Mouse (Mus musculus): ENCODE data around the gene Emilin2.

GRCm38 (mm10) chr17:71203998-71204808 is 107.6 kb downstream of the Emilin2 start:
- TF ChIP-seq MAX (IDR thresholded peaks at IDR 0.05; ENCODE audit: low read depth) (no peak), POLR2A (IDR thresholded peaks at IDR 0.05; ENCODE audit: insufficient read length, low read depth) (no peak), USF1 (IDR thresholded peaks at IDR 0.05; ENCODE audit: low read depth) (no peak), TCF12 (IDR thresholded peaks at IDR 0.05; ENCODE audit: insufficient read depth, poor library complexity, severe bottlenecking) (no peak), CEBPB (IDR thresholded peaks at IDR 0.05; ENCODE audit: insufficient read depth, poor library complexity, severe bottlenecking) (no peak), TCF3 (IDR thresholded peaks at IDR 0.05; ENCODE audit: insufficient read length, low read depth) (no peak), E2F4 (IDR thresholded peaks at IDR 0.05; ENCODE audit: insufficient read depth) (no peak), MYOD1 (IDR thresholded peaks at IDR 0.05; ENCODE audit: control insufficient read depth in 1 of 3, insufficient read length in 2 of 3, low read depth in 2 of 3) (no peak), MYOG (IDR thresholded peaks at IDR 0.05; ENCODE audit: control insufficient read depth in 1 of 3, insufficient read depth in 1 of 3, insufficient read length in 2 of 3, low read depth in 2 of 3) (no peak), REST (IDR thresholded peaks at IDR 0.05; ENCODE audit: insufficient read depth, insufficient read length) (no peak)
